Mouse (Mus musculus): ENCODE measurements around the gene Fam155a.
A peak's percentile ranks its signal among the peaks of the same experiment; 100 is the strongest.
"Not testable (repeated sequence)": the region's sequence is repeated elsewhere in the genome, so short reads cannot be mapped to it uniquely, and the experiment has no call there.

Gene Fam155a

GRCm38 (mm10) chr8:9770999-9771605 is at the start of gene Fam155a:
Gene Fam155a (minus strand): TSS chr8:9771161.
- DNase-seq = no peak

DNA sequence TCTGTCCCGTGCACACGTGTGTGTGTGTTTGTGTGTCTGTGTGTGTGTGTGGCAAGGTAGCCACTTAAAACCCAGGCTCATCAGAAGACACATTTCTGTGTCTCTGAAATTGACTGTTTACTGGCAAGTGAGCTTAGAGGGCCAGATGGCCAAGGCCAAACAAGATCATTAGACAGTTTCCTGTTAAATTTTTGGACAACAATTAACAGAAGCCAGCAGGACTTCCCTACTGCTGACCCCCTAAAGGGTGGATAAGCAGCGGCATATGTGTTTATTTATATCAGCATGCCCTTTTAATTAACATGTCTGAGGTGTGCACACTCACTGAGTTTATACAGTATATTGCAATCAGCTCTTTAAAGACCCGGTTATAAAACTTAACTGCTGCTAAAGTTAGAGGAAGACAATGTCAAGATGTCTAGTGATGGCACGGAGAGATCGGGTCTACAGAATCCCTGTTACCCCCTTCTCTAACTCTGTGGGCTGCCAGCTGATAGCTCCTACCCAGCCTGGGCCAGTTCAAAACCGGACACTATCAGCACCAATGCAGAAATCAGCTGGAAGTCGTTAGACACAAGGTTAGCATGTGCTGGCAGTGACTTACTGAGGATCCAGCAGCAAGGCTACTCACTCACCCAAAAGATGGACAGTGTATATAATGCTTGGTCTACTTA is 42.4 kb upstream of the Fam155a start:
- peak; percentile 51 for DNase-seq

GRCm38 (mm10) chr8:9810955-9811530 is 40.1 kb upstream of the Fam155a start:
- DNase-seq = peak; percentile 60

DNA sequence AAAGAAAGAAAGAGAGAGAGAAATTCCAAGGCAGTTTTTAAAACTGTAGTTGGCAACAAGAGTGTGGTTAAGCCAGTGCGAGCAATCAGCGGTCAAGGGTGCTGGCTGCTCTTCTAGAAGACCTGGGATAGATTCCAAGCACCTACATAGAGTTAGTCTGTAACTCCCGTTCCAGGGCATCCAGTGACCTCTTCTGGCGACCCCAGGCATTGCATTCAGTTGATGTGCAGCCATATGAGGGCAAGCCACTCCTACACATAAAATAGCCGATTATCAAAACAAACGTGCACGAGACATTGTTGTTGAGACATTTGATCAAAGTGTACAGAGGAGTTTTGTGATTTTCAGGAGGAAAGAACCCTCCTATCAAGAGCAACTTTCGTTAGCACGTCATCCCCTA is 37.6 kb upstream of the Fam155a start:
- DNase-seq = peak; percentile 35

GRCm38 (mm10) chr8:9805676-9806075 is 34.7 kb upstream of the Fam155a start:
- DNase-seq = peak; percentile 54

DNA sequence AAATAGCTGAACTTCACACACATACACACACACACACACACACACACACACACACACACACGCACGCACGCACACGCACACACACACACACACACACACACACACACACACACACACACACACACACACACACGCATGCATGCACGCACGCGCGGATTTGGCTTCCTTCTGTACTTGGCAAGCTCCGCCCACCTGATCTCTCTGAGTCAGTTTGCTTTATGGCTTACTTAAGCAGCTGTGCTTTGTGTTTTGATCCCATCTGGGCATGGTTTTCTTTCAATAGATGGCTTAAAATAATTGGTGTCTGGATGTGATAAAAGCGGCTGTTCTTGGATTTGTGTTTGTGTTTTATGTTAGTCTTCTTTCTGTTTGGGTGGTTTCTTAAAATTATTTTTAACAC is 29.4 kb upstream of the Fam155a start:
- DNase-seq = not testable (repeated sequence)

DNA sequence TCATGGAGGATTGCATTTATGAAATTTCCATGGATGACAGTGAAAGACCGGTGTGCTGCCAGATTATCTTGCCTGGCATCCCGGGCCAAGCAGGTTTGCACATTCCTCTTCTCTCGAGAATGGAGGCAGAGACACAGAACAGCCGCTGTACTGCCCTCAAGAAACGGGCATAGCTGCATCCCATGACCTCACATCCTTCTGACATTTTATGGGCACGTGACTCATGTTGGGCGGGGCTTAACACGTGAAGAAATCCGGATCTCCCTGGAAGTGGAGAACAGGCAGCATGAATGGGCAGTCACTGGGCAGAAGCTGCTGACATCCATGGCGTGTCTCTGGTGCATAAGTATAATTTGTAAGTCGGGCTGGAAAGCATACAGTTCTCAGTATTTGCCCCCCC is 29.0 kb upstream of the Fam155a start:
- DNase-seq = peak; percentile 61

GRCm38 (mm10) chr8:9797514-9797913 is 26.6 kb upstream of the Fam155a start:
- no peak for DNase-seq

GRCm38 (mm10) chr8:9795724-9796123 is 24.8 kb upstream of the Fam155a start:
- DNase-seq = peak; percentile 8

GRCm38 (mm10) chr8:9793351-9793750 is 22.4 kb upstream of the Fam155a start:
- DNase-seq = peak; percentile 59

DNA sequence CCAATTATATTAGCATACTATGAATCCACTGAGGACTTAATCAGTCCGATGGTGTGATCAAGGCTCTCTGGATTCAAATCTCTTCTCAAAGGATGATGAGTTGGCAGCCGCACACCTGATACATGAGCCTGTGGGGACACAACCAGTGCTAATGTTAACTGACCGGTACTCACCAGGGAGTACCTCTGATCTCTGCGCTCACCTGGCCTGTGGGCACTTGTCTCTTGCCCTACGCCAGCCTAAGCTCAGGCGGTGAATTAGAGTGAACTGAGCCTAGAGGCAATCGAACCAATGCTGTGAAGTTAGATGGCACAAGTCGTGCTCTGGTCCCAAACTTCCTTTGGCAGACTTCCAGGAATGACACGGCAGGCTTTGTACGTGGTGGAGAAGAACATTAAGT is 9.4 kb upstream of the Fam155a start:
- peak; percentile 86 for DNase-seq

DNA sequence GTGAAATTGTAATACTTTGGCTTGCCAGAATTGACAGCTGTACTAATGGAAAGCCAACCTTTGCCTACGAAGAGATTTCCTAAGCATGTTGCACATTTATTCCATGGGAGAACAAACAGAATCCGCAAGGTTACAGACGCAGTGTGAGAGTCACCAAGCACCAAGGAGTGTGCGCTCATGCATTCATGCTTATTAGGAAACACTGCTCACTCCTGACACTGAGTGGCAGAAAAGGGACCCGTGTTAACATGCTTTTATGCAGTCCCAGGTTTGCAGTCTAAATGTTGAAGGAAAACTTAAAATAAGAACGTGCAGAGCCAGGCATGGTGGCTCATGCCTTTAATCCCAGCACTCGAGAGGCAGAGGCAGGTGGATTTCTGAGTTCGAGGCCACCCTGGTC is 7.2 kb upstream of the Fam155a start:
- DNase-seq = no peak

DNA sequence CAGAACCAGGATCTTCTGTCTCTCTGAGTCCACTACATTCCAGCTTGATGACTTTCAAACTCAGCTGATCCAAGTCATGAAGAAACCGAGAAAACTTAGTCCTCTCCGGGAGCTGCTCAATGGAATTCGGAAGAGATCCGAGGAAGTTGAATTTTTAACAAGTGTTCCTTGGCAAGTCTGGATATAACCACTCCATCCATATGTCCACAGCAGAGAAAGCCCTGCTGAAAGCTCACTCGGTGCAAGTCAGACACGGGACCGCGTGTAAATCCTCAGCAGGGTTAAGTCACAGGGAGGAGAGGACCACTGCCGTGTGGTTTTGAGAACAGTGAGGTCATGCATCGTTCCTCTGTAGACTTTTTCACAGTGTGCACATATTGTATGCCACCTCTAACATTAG is 5.9 kb upstream of the Fam155a start:
- peak; percentile 62 for DNase-seq

- peak; percentile 37 for DNase-seq
Measured at GRCm38 (mm10) chr8:9772519-9772840, 1.5 kb upstream of the Fam155a start.

GRCm38 (mm10) chr8:9771606-9772518 is 901 bp upstream of the Fam155a start:
- peak; percentile 72 for DNase-seq

- peak; percentile 83 for DNase-seq
Measured at GRCm38 (mm10) chr8:9770261-9770998, 531 bp downstream of the Fam155a start.

DNA sequence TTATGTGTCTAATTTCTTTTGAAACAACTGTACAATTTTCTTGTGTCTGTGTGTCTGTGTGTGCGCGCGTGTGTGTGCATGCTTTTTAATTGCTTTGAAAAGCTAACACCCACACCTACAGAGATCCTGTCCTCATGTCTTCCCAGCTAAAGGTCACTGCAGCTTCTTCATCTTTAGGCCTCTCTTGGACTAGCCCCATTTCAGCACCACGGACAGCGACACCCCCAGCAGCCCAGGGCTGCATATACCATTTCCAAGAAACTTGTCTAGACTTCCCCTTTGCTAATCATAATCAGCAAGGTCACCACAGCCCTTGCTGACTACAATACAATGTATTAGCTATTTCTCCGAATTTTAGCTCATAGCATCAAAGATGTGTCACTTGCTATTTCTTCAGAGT is 1.9 kb downstream of the Fam155a start:
- DNase-seq = peak; percentile 78

- DNase-seq = no peak
Measured at GRCm38 (mm10) chr8:9735169-9735568, 35.8 kb downstream of the Fam155a start.

DNA sequence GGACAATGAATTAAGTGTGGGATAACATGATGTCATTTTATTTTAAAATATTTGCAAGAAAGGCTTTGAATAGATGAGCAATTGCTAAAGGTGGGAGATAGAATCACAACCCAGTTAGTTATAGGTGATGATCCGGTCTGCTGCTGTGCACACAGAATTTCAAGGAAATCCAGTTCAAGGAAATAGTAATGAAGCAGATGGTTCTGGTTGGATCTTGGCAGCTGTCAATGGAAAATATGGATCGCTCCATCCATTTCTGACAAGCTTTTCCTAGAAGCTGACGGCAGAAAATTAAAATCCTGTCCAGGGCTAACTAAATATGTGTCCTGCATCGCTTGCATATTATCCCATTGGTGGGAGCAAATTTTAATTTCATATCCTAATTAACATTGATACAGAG is 61.2 kb downstream of the Fam155a start:
- DNase-seq = no peak

- DNase-seq = peak; percentile 41
Measured at GRCm38 (mm10) chr8:9707433-9707832, 63.5 kb downstream of the Fam155a start.

DNA sequence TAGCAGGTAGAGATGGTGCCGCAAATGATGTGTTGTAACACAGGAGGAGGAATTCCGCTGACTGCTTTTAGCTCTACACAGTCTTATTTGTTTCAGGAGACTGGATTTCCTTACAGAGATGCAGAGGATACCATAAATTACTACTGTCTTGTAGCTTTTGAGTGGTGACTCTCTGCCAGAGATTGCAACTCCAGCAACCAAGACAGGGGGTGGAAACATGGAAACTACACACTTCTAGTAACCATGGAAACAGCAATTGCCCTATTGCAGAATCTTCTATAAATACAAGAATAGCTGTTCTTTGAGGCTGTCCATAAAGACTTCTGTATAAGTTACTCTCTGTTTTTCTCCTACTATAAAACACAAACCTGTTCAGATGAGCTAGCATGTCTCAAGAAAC is 76.2 kb downstream of the Fam155a start:
- peak; percentile 14 for DNase-seq

GRCm38 (mm10) chr8:9692370-9692769 is 78.6 kb downstream of the Fam155a start:
- DNase-seq = no peak

GRCm38 (mm10) chr8:9660014-9660413 is 110.9 kb downstream of the Fam155a start:
- DNase-seq = not testable (repeated sequence)

Data from heart, adult 11 months (tissue).